Mouse (Mus musculus): ENCODE data around the gene Cept1. TPM values are rescaled to one million over a fixed set of nuclear protein-coding genes. Genes with fewer than 3 reads are reported as not detected.

Gene Cept1
- polyA plus RNA-seq, 1 experiment = 18.9 TPM

DNA sequence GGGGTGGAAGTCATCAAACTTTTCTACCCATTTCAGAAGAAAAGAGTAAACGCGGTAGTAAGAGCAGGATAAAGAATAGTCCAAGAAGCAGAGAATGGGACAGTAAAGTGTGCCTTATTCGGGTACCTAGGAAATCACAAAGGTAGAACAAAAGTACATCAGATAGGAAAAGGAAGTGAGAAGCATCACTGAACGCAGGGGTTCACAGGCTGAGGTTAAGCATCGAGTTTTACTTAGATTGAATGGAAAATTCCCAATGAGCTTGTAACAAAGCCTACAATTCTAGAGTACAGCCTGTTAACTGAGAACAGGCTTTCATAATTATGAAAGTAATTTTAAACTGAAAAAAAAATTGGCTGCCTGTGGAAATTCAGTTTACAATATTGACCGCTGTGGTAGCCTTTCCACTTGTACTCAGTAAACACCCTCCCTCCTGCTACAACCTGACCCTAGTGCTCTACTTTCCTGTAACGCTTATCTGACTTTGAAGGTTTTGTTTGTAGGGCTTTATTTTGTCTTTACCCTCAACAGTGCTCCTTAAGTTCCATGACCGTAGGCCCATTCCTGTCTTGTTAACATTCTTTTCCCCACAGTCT, 2.8 kb downstream of the Cept1 start:
- Histone ChIP-seq H3K4me3 (no peak overlapping the region), H3K79me2 (ENCODE audit: control insufficient read depth, insufficient read depth) (peaks cover 86% of the 10 kb centered on the region), H3K36me3 (ENCODE audit: control insufficient read depth, insufficient read depth) (peaks cover 6% of the 10 kb centered on the region), H3K27me3 (ENCODE audit: control insufficient read depth, insufficient read depth, insufficient read length) (no peaks in the 10 kb centered on the region), H3ac (ENCODE audit: control insufficient read depth, insufficient read length) (no peak overlapping the region), H3K4me2 (ENCODE audit: low read depth) (peak overlapping the region; percentile 83)
- no peak for TF ChIP-seq POLR2A (IDR thresholded peaks at IDR 0.05; ENCODE audit: insufficient read length, low read depth)
- no peak for TF ChIP-seq MYOD1 (IDR thresholded peaks at IDR 0.05; ENCODE audit: control insufficient read depth in 1 of 3, insufficient read length in 2 of 3, low read depth in 2 of 3)
- TF ChIP-seq MAX (IDR thresholded peaks at IDR 0.05; ENCODE audit: low read depth) = no peak
- no peak for TF ChIP-seq SRF (IDR thresholded peaks at IDR 0.05; ENCODE audit: control insufficient read depth, insufficient read length, low read depth)
- no peak for TF ChIP-seq E2F4 (IDR thresholded peaks at IDR 0.05; ENCODE audit: insufficient read depth)
- no peak for TF ChIP-seq REST (IDR thresholded peaks at IDR 0.05; ENCODE audit: insufficient read depth, insufficient read length)
- no peak for TF ChIP-seq MYOG (IDR thresholded peaks at IDR 0.05; ENCODE audit: control insufficient read depth in 1 of 3, insufficient read depth in 1 of 3, insufficient read length in 2 of 3, low read depth in 2 of 3)
- no peak for TF ChIP-seq TCF12 (IDR thresholded peaks at IDR 0.05; ENCODE audit: insufficient read depth, poor library complexity, severe bottlenecking)

DNA sequence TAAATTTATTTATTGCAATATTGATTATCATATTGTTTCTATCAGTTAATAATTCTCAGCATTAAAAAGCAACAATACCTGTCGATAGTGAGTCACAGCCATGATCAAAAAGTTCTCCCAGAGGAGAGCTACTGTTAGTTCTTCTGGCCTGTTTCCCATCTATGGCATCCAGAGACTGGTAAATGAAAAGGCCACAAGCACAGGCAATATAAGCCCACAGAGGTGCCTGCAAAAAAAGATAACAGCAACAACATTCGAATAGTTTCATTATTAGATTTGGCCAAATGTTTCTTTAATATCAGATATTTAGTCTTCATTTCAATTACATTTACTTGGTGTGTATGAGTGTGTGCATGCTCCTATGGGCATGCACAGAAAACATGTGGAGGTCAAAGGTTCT, 14.3 kb downstream of the Cept1 start:
- Histone ChIP-seq H3K4me3 (no peak overlapping the region), H3K27me3 (ENCODE audit: control insufficient read depth, insufficient read depth, insufficient read length) (no peaks in the 10 kb centered on the region)
- TF ChIP-seq SRF (IDR thresholded peaks at IDR 0.05; ENCODE audit: control insufficient read depth, insufficient read length, low read depth) (no peak), E2F4 (IDR thresholded peaks at IDR 0.05; ENCODE audit: insufficient read depth) (no peak), MAX (IDR thresholded peaks at IDR 0.05; ENCODE audit: low read depth) (no peak), CEBPB (IDR thresholded peaks at IDR 0.05; ENCODE audit: insufficient read depth, poor library complexity, severe bottlenecking) (no peak), TCF3 (IDR thresholded peaks at IDR 0.05; ENCODE audit: insufficient read length, low read depth) (no peak), POLR2AphosphoS2 (IDR thresholded peaks at IDR 0.05; ENCODE audit: insufficient read length, low read depth) (no peak), MYOD1 (IDR thresholded peaks at IDR 0.05; ENCODE audit: control insufficient read depth in 1 of 3, insufficient read length in 2 of 3, low read depth in 2 of 3) (no peak), REST (IDR thresholded peaks at IDR 0.05; ENCODE audit: insufficient read depth, insufficient read length) (no peak), MYOG (IDR thresholded peaks at IDR 0.05; ENCODE audit: control insufficient read depth in 1 of 3, insufficient read depth in 1 of 3, insufficient read length in 2 of 3, low read depth in 2 of 3) (no peak), TCF12 (IDR thresholded peaks at IDR 0.05; ENCODE audit: insufficient read depth, poor library complexity, severe bottlenecking) (no peak), POLR2A (IDR thresholded peaks at IDR 0.05; ENCODE audit: insufficient read length, low read depth) (no peak), USF1 (IDR thresholded peaks at IDR 0.05; ENCODE audit: low read depth) (no peak)

DNA sequence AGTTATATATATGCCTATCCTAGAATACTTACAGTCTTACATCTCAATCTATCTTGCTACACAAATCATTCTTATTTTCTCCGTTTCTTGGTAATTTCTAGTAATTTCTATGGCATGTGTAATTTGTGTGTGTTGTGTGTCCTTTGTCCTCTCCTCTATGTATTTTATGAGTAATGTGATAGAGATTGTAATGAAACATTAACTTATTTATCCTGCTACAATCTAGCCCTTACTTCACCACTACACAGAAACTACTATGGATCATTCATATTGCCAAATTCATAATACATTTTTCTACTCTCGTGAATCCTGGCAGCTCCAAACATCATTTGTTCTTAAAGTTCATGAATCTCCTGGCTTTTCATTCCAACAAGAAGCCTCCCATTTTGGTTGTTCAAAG, 19.6 kb downstream of the Cept1 start:
- H3K4me3 ChIP-seq = no peak overlapping the region
- no peak overlapping the region for H3K4me2 ChIP-seq (ENCODE audit: low read depth)
- H3K36me3 ChIP-seq (ENCODE audit: control insufficient read depth, insufficient read depth) = peaks cover 9% of the 10 kb centered on the region
- H3K27me3 ChIP-seq (ENCODE audit: control insufficient read depth, insufficient read depth, insufficient read length) = no peaks in the 10 kb centered on the region
- no peak overlapping the region for H3ac ChIP-seq (ENCODE audit: control insufficient read depth, insufficient read length)
- TF ChIP-seq SRF (IDR thresholded peaks at IDR 0.05; ENCODE audit: control insufficient read depth, insufficient read length, low read depth) (no peak), TCF3 (IDR thresholded peaks at IDR 0.05; ENCODE audit: insufficient read length, low read depth) (no peak)
- H3K79me2 ChIP-seq (ENCODE audit: control insufficient read depth, insufficient read depth) = no peaks in the 10 kb centered on the region

More for the DNA sequence above, 14.3 kb downstream of the Cept1 start:
- peaks cover 37% of the 10 kb centered on the region for H3K36me3 ChIP-seq (ENCODE audit: control insufficient read depth, insufficient read depth)
- no peak overlapping the region for H3K4me2 ChIP-seq (ENCODE audit: low read depth)
- H3ac ChIP-seq (ENCODE audit: control insufficient read depth, insufficient read length) = no peak overlapping the region
- peaks cover 1% of the 10 kb centered on the region for H3K79me2 ChIP-seq (ENCODE audit: control insufficient read depth, insufficient read depth)

DNA sequence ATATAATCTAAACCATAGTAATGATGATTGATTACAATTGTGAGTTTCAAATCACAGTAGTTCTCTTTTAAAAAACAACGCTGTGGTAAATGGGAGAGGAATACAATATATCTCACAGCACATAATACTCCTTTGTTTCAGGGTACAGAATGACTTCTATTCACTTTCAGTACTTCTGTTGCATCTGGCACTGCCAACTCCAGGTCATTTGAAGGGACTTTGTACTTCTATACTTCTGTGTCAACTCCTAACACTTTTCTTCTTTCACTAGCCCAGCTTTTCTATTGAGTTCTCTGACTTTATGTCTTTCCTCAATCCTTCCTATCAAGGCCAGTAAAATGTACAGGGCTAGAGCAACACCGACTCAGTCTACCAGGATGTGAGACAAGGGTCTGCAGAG, 21.2 kb downstream of the Cept1 start:
- Histone ChIP-seq H3K36me3 (ENCODE audit: control insufficient read depth, insufficient read depth) (peaks cover 5% of the 10 kb centered on the region), H3K4me2 (ENCODE audit: low read depth) (no peak overlapping the region), H3K79me2 (ENCODE audit: control insufficient read depth, insufficient read depth) (peaks cover 6% of the 10 kb centered on the region), H3K27me3 (ENCODE audit: control insufficient read depth, insufficient read depth, insufficient read length) (no peaks in the 10 kb centered on the region), H3K4me3 (no peak overlapping the region), H3ac (ENCODE audit: control insufficient read depth, insufficient read length) (no peak overlapping the region)
- TF ChIP-seq MYOG (IDR thresholded peaks at IDR 0.05; ENCODE audit: control insufficient read depth in 1 of 3, insufficient read depth in 1 of 3, insufficient read length in 2 of 3, low read depth in 2 of 3) (no peak), CEBPB (IDR thresholded peaks at IDR 0.05; ENCODE audit: insufficient read depth, poor library complexity, severe bottlenecking) (no peak), SRF (IDR thresholded peaks at IDR 0.05; ENCODE audit: control insufficient read depth, insufficient read length, low read depth) (no peak), E2F4 (IDR thresholded peaks at IDR 0.05; ENCODE audit: insufficient read depth) (no peak), MYOD1 (IDR thresholded peaks at IDR 0.05; ENCODE audit: control insufficient read depth in 1 of 3, insufficient read length in 2 of 3, low read depth in 2 of 3) (no peak), TCF3 (IDR thresholded peaks at IDR 0.05; ENCODE audit: insufficient read length, low read depth) (no peak), POLR2AphosphoS2 (IDR thresholded peaks at IDR 0.05; ENCODE audit: insufficient read length, low read depth) (no peak), POLR2A (IDR thresholded peaks at IDR 0.05; ENCODE audit: insufficient read length, low read depth) (no peak), TCF12 (IDR thresholded peaks at IDR 0.05; ENCODE audit: insufficient read depth, poor library complexity, severe bottlenecking) (no peak), USF1 (IDR thresholded peaks at IDR 0.05; ENCODE audit: low read depth) (no peak), MAX (IDR thresholded peaks at IDR 0.05; ENCODE audit: low read depth) (no peak), REST (IDR thresholded peaks at IDR 0.05; ENCODE audit: insufficient read depth, insufficient read length) (no peak)

DNA sequence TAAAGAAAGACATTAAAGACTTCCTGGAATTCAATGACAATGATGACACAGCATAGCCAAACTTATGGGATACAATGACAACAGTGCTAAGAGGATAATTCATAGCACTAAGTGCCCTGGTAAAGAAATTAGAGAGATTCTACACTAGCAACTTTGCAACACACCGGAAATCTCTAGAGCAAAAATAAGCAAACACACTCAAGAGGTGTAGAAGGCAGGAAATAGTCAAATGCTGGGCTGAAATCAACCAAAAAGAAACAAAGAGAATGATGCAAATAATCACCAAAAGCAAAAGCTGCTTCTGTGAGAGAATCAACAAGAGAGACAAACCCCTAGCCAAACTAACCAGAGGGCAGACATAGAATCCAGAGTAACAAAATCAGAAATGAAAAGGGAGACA, 24.9 kb downstream of the Cept1 start:
- no peak overlapping the region for H3ac ChIP-seq (ENCODE audit: control insufficient read depth, insufficient read length)
- H3K36me3 ChIP-seq (ENCODE audit: control insufficient read depth, insufficient read depth) = peaks cover 12% of the 10 kb centered on the region
- peaks cover 6% of the 10 kb centered on the region for H3K79me2 ChIP-seq (ENCODE audit: control insufficient read depth, insufficient read depth)
- H3K27me3 ChIP-seq (ENCODE audit: control insufficient read depth, insufficient read depth, insufficient read length) = no peaks in the 10 kb centered on the region
- H3K4me2 ChIP-seq (ENCODE audit: low read depth) = no peak overlapping the region
- no peak overlapping the region for H3K4me3 ChIP-seq
- TF ChIP-seq CEBPB (IDR thresholded peaks at IDR 0.05; ENCODE audit: insufficient read depth, poor library complexity, severe bottlenecking) (no peak), POLR2AphosphoS2 (IDR thresholded peaks at IDR 0.05; ENCODE audit: insufficient read length, low read depth) (no peak), USF1 (IDR thresholded peaks at IDR 0.05; ENCODE audit: low read depth) (no peak), TCF12 (IDR thresholded peaks at IDR 0.05; ENCODE audit: insufficient read depth, poor library complexity, severe bottlenecking) (no peak), REST (IDR thresholded peaks at IDR 0.05; ENCODE audit: insufficient read depth, insufficient read length) (no peak), MYOG (IDR thresholded peaks at IDR 0.05; ENCODE audit: control insufficient read depth in 1 of 3, insufficient read depth in 1 of 3, insufficient read length in 2 of 3, low read depth in 2 of 3) (no peak), MAX (IDR thresholded peaks at IDR 0.05; ENCODE audit: low read depth) (no peak), MYOD1 (IDR thresholded peaks at IDR 0.05; ENCODE audit: control insufficient read depth in 1 of 3, insufficient read length in 2 of 3, low read depth in 2 of 3) (no peak), POLR2A (IDR thresholded peaks at IDR 0.05; ENCODE audit: insufficient read length, low read depth) (no peak), E2F4 (IDR thresholded peaks at IDR 0.05; ENCODE audit: insufficient read depth) (no peak), SRF (IDR thresholded peaks at IDR 0.05; ENCODE audit: control insufficient read depth, insufficient read length, low read depth) (no peak)
